Mouse (Mus musculus) hindbrain, embryonic 12.5 days (tissue): ENCODE measurements around the gene Plxnc1. TPM values are rescaled to one million over a fixed set of nuclear protein-coding genes. Genes with fewer than 3 reads are reported as not detected.

ENCODE experiments used
- ATAC-seq: fragments of 200-750 bp; cut with Nextera tagmentation; 2 replicates; pipeline ENCODE4 v1.8.0; 2017; ENCODE audit warnings: moderate TSS enrichment; ENCODE audit not compliant: low FRiP score
- H3K27ac ChIP-seq: fragments of 300-500 bp; sonication (generic); 2 replicates; pipeline ENCODE4 v1.5.1; 2016; ENCODE audit warnings: mild to moderate bottlenecking
- H3K27me3 ChIP-seq: fragments of 300-500 bp; sonication (generic); 2 replicates; pipeline ENCODE4 v1.6.1; 2016; ENCODE audit warnings: mild to moderate bottlenecking
- H3K36me3 ChIP-seq: fragments of 300-500 bp; sonication (generic); 2 replicates; pipeline ENCODE4 v1.6.1; 2016; ENCODE audit warnings: mild to moderate bottlenecking
- H3K4me1 ChIP-seq: fragments of 300-500 bp; sonication (generic); 2 replicates; pipeline ENCODE4 v1.6.1; 2016
- H3K4me2 ChIP-seq: fragments of 300-500 bp; sonication (generic); replicated peaks from 2 replicates; pipeline ENCODE4 v1.6.1; 2016; ENCODE audit warnings: mild to moderate bottlenecking
- H3K4me3 ChIP-seq: fragments of 300-500 bp; sonication (generic); 2 replicates; pipeline ENCODE4 v1.5.1; 2016; ENCODE audit warnings: mild to moderate bottlenecking
- H3K9ac ChIP-seq: fragments of 300-500 bp; sonication (generic); 2 replicates; pipeline ENCODE4 v1.6.1; 2016; ENCODE audit warnings: mild to moderate bottlenecking, moderate library complexity
- H3K9me3 ChIP-seq: fragments of 300-500 bp; sonication (generic); replicated peaks from 2 replicates; pipeline ENCODE4 v1.6.1; 2016; ENCODE audit warnings: mild to moderate bottlenecking
- WGBS: fragments of 180-500 bp; shearing (Covaris S2); methylation state at CpG from one replicate; pipeline ENCODE4 v1.1.7; 2016; 5-methylcytosine and 5-hydroxymethylcytosine counted together
- polyA plus RNA-seq: library from polyadenylated mRNA; unstranded; fragments of >200 nt; fragmentation: Nextera tagmentation; extraction: Ambion mirVana; gene quantifications from 2 replicates; pipeline ENCODE4 v1.2.1, GENCODE M21; 2016

Plxnc1 gene
- polyA plus RNA-seq, 1 experiment from 2014 or later = 6.4 TPM

DNA sequence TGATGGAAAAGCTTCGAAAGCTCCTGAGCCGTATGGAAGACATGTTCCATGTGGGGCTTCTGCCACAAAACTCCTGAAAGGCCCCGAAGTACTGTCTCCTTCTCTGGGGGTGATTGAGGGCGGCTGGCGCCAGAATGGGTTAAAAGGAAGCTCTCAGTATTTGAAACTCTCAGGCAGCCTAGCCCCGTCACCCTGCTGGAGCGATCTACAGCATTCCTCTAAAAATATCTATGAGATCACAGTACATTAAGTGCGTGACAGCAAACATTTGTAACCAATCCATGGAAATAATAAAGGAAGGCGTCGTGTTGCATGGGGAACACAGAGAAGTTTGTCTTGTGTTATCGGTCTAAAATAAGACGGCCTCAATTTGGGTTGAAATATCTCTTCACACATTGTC lies 118.2 kb downstream of the Plxnc1 start:
- ATAC-seq = no peak
- WGBS = 88% methylated on average over 12 of the region's 12 CpGs

DNA sequence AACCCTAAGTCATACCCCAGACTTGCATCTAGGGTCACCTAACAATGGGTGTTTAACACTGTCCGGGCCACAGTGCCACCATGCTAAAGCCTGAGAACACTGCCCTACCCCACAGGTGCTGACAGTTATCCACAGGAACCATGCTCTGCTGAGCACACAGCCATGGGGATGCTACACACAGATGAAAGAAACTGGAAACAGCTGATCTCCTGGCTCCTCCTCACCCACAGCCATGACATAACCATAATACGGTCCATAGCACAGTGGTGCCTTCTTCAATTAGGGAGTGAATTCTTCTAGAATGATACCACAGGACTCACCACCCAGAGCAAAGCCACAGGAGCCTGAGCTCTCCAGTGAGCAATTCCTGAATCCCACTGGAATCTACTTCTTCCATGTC lies 118.7 kb downstream of the Plxnc1 start:
- Histone ChIP-seq H3K4me3 (no peak overlapping the region), H3K27me3 (no peaks in the 10 kb centered on the region), H3K9me3 (no peaks in the 10 kb centered on the region), H3K4me2 (no peak overlapping the region), H3K27ac (no peak overlapping the region), H3K4me1 (peaks cover 6% of the 10 kb centered on the region; the same call in 1 of the 2 replicates), H3K9ac (no peak overlapping the region), H3K36me3 (0 out of 2 replicates have a peak, but pooled peaks cover 6% of the 10 kb centered on the region)
- no peak for ATAC-seq
- WGBS = 87% methylated on average over 2 of the region's 2 CpGs

More for the DNA sequence above, 118.2 kb downstream of the Plxnc1 start:
- no peak overlapping the region for H3K9ac ChIP-seq
- H3K9me3 ChIP-seq = no peaks in the 10 kb centered on the region
- 0 out of 2 replicates have a peak, but pooled peaks cover 6% of the 10 kb centered on the region for H3K36me3 ChIP-seq
- peaks cover 6% of the 10 kb centered on the region; the same call in 1 of the 2 replicates for H3K4me1 ChIP-seq
- H3K27me3 ChIP-seq = no peaks in the 10 kb centered on the region
- no peak overlapping the region for H3K4me3 ChIP-seq
- no peak overlapping the region for H3K4me2 ChIP-seq
- H3K27ac ChIP-seq = no peak overlapping the region

GRCm38 (mm10) chr10:94823971-94824760 lies 120.5 kb downstream of the Plxnc1 start:
- H3K9me3 ChIP-seq = no peaks in the 10 kb centered on the region
- H3K9ac ChIP-seq = no peak overlapping the region
- no peak overlapping the region for H3K27ac ChIP-seq
- no peaks in the 10 kb centered on the region for H3K27me3 ChIP-seq
- WGBS = 55% methylated on average over 11 of the region's 11 CpGs
- no peak for ATAC-seq
- H3K4me3 ChIP-seq = no peak overlapping the region
- H3K4me1 ChIP-seq = peaks cover 3% of the 10 kb centered on the region; the same call in 1 of the 2 replicates
- no peak overlapping the region for H3K4me2 ChIP-seq
- H3K36me3 ChIP-seq = 0 out of 2 replicates have a peak, but pooled peaks cover 6% of the 10 kb centered on the region

DNA sequence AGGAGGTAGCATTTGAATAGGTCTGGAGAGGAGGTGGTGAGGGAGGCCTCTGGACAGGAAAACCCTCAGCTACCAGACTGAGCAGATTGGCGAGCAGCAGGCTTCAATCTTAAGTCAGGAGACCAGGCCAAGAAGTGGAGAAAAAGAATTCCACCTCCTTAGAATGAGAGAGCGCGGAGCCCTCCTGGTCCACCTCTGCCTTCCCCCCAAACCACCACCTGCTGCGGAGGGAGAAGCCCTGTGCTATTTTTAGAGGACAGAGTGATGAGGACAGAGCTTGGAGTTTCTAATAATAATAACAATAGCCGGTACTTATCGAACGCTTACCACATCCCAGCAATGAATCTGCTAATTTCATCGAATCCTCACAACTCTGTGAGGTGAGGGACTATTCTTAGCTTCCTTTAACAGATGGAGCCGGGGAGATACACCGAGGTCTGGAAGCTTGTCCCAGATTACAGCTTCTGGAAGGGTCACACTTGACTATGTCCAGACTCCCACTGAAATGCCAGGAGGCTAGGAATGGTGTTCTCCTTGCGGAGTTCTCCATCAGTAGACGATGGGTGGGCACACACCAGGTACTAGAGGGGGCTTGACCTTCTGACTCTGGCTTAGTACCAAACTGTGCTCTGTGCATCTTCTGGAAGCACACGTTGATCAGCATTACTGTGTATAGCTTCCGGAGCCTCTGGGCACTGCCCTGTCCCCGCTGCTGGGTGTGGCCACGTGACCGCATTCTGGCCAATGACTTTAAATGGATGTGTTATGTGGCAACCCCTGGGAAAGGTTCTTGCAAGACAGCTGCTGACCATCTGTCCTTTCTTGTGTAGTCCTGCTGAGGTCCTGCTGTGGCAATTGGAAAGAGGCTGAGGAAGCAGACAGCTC lies 125.6 kb downstream of the Plxnc1 start:
- H3K27me3 ChIP-seq = no peaks in the 10 kb centered on the region
- WGBS = 83% methylated on average over 17 of the region's 17 CpGs
- no peak overlapping the region for H3K27ac ChIP-seq
- no peak for ATAC-seq
- H3K36me3 ChIP-seq = no peaks in the 10 kb centered on the region
- H3K4me1 ChIP-seq = peaks cover 2% of the 10 kb centered on the region; the same call in 1 of the 2 replicates
- H3K9ac ChIP-seq = no peak overlapping the region
- no peaks in the 10 kb centered on the region for H3K9me3 ChIP-seq
- H3K4me2 ChIP-seq = no peak overlapping the region
- no peak overlapping the region for H3K4me3 ChIP-seq

GRCm38 (mm10) chr10:94818127-94818526 lies 126.5 kb downstream of the Plxnc1 start:
- 89% methylated on average over 3 of the region's 3 CpGs for WGBS
- Histone ChIP-seq H3K4me2 (no peak overlapping the region), H3K27ac (no peak overlapping the region), H3K4me3 (no peak overlapping the region), H3K9ac (no peak overlapping the region), H3K9me3 (no peaks in the 10 kb centered on the region), H3K36me3 (no peaks in the 10 kb centered on the region), H3K27me3 (no peaks in the 10 kb centered on the region), H3K4me1 (peaks cover 2% of the 10 kb centered on the region; the same call in 1 of the 2 replicates)
- ATAC-seq = no peak

GRCm38 (mm10) chr10:94811907-94812851 lies 132.5 kb downstream of the Plxnc1 start:
- H3K27me3 ChIP-seq = no peaks in the 10 kb centered on the region
- H3K27ac ChIP-seq = peak overlapping the region; percentile 41; the same call in 1 of the 2 replicates
- H3K36me3 ChIP-seq = no peaks in the 10 kb centered on the region
- H3K9me3 ChIP-seq = no peaks in the 10 kb centered on the region
- H3K4me3 ChIP-seq = no peak overlapping the region
- ATAC-seq = peak; percentile 69
- 55% methylated on average over 17 of the region's 17 CpGs for WGBS
- H3K4me2 ChIP-seq = no peak overlapping the region
- H3K4me1 ChIP-seq = peaks cover 13% of the 10 kb centered on the region
- H3K9ac ChIP-seq = no peak overlapping the region

DNA sequence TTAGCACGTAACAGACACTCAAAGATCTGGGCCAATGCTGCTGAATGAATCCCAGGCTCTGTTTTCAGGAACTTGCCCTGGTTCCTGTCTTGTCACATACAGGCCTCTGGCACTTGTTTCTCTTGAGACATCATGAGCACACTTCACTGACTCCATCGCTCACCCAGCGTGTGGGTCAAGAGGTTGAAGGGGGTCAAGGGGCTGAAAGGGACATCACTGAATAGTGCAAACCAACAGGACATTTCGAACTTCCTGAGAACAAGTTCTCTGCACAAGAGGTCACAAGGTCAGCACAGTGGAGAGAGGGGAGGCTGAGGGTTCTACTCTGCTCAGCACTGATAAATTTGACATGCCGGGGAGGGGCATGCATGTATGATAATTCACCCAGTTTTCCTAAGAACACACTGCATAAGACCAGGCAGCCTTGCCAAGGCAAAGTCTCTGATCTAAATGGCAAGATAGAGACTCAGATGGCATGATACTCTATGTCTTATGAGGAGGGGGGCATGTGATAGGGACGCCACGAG lies 134.6 kb downstream of the Plxnc1 start:
- Histone ChIP-seq H3K4me1 (peaks cover 11% of the 10 kb centered on the region; the same call in 1 of the 2 replicates), H3K27me3 (no peaks in the 10 kb centered on the region), H3K4me3 (no peak overlapping the region), H3K4me2 (no peak overlapping the region), H3K9ac (no peak overlapping the region), H3K9me3 (no peaks in the 10 kb centered on the region), H3K27ac (no peak overlapping the region), H3K36me3 (no peaks in the 10 kb centered on the region)
- WGBS = 58% methylated on average over 7 of the region's 7 CpGs
- ATAC-seq = no peak

DNA sequence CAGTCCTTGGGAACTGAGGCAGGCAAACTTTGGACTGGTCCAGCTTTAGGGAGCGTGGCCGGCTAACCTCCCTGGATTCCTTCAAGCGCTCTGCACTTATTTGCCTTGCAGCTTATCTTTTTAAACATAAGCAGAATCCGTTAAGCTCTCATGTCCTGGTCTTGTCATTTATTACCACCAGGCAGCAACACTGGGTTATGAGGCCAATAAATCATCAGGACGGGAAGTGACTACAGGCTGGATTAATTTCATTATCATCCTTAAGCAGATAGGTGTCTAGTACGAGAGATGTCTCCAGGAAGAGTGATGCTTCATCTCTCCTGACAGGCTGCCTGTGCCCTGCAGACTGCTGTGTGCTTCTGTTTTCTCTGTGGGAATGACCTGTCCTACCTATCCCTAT lies 136.4 kb downstream of the Plxnc1 start:
- Histone ChIP-seq H3K4me3 (no peak overlapping the region), H3K4me1 (peaks cover 11% of the 10 kb centered on the region; the same call in 1 of the 2 replicates), H3K36me3 (no peaks in the 10 kb centered on the region), H3K4me2 (no peak overlapping the region), H3K27ac (no peak overlapping the region), H3K27me3 (no peaks in the 10 kb centered on the region), H3K9ac (no peak overlapping the region), H3K9me3 (no peaks in the 10 kb centered on the region)
- ATAC-seq = no peak; the same call in 1 of the 2 replicates
- WGBS = 74% methylated on average over 6 of the region's 6 CpGs

DNA sequence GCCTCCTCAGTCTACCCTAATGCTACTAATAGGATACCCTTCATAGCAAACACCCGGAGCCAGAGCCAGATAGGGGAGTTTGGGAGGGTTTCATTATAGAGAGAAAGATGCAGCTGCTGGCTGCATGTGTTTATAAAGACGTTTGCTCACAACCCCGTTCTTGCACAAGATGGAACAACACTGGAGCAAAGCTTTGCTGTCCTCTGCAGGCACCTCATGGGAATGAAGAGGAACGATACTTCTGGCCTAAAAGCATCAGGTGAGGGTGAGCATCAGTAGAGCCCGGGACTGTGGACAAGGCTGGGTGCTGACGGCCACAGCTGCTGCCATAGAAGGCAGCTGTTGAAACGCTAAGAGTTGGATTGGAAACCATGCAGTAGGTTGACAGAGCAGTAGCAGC lies 137.3 kb downstream of the Plxnc1 start:
- H3K4me3 ChIP-seq = no peak overlapping the region
- H3K9ac ChIP-seq = no peak overlapping the region
- no peaks in the 10 kb centered on the region for H3K36me3 ChIP-seq
- WGBS = 74% methylated on average over 7 of the region's 7 CpGs
- H3K27me3 ChIP-seq = no peaks in the 10 kb centered on the region
- no peaks in the 10 kb centered on the region for H3K9me3 ChIP-seq
- ATAC-seq = no peak
- H3K27ac ChIP-seq = no peak overlapping the region
- peaks cover 5% of the 10 kb centered on the region; the same call in 1 of the 2 replicates for H3K4me1 ChIP-seq
- H3K4me2 ChIP-seq = no peak overlapping the region

- Histone ChIP-seq H3K4me3 (no peak overlapping the region), H3K4me1 (no peaks in the 10 kb centered on the region), H3K9me3 (no peaks in the 10 kb centered on the region), H3K4me2 (no peak overlapping the region), H3K27ac (no peak overlapping the region), H3K9ac (no peak overlapping the region), H3K27me3 (no peaks in the 10 kb centered on the region), H3K36me3 (no peaks in the 10 kb centered on the region)
- no peak for ATAC-seq
- WGBS = 94% methylated on average over 1 of the region's 1 CpGs
Observed at GRCm38 (mm10) chr10:94804909-94805220, 139.8 kb downstream of the Plxnc1 start.

- Histone ChIP-seq H3K36me3 (no peaks in the 10 kb centered on the region), H3K9me3 (no peaks in the 10 kb centered on the region), H3K27me3 (no peaks in the 10 kb centered on the region), H3K4me2 (no peak overlapping the region), H3K27ac (no peak overlapping the region), H3K9ac (no peak overlapping the region), H3K4me1 (no peaks in the 10 kb centered on the region), H3K4me3 (no peak overlapping the region)
- ATAC-seq = no peak
- 92% methylated on average over 10 of the region's 10 CpGs for WGBS
Observed at GRCm38 (mm10) chr10:94804029-94804908, 140.4 kb downstream of the Plxnc1 start.
